Mouse (Mus musculus): ENCODE data around the gene Acvrl1. TPM values are rescaled to one million over a fixed set of nuclear protein-coding genes. Genes with fewer than 3 reads are reported as not detected.

Acvrl1 gene
- polyA plus RNA-seq, 1 experiment from 2014 or later, result 2.5 TPM

- Histone ChIP-seq H3K27me3 (replicated peaks; ENCODE audit: control insufficient read depth, insufficient read depth, low read length) (no peaks in the 10 kb centered on the region; the same call in 1 of the 2 replicates), H3K4me3 (ENCODE audit: low read depth, low read length) (no peak overlapping the region)
- 68% methylated on average over 5 of the region's 5 CpGs for WGBS
These were observed 36.0 kb downstream of the Acvrl1 start for GRCm38 (mm10) chr15:101164291-101164690.

GRCm38 (mm10) chr15:101165658-101166437 is 37.5 kb downstream of the Acvrl1 start:
- no peak for ATAC-seq (replicated peaks; ENCODE audit: low FRiP score)
- 46% methylated on average over 16 of the region's 16 CpGs for WGBS

More at GRCm38 (mm10) chr15:101164291-101164690, 36.0 kb downstream of the Acvrl1 start:
- DNase-seq (ENCODE audit: low spot score), result no peak
- Histone ChIP-seq H3K27ac (ENCODE audit: low read depth, low read length) (no peak overlapping the region), H3K9me3 (ENCODE audit: control insufficient read depth, low read length) (no peaks in the 10 kb centered on the region), H3K4me2 (no peak overlapping the region), H3K36me3 (ENCODE audit: control insufficient read depth, insufficient read depth, low read length) (no peaks in the 10 kb centered on the region), H3K9ac (ENCODE audit: low read depth, low read length) (no peak overlapping the region), H3K4me1 (replicated peaks; ENCODE audit: control insufficient read depth, insufficient read depth, low read length) (peaks cover 23% of the 10 kb centered on the region)
- ATAC-seq (replicated peaks; ENCODE audit: low FRiP score), result no peak

GRCm38 (mm10) chr15:101167553-101167952 is 39.2 kb downstream of the Acvrl1 start:
- WGBS, result 73% methylated on average over 11 of the region's 11 CpGs
- H3K27me3 ChIP-seq (replicated peaks; ENCODE audit: control insufficient read depth, insufficient read depth, low read length), result no peaks in the 10 kb centered on the region; the same call in 1 of the 2 replicates
- H3K9me3 ChIP-seq (ENCODE audit: control insufficient read depth, low read length), result no peaks in the 10 kb centered on the region
- ATAC-seq (replicated peaks; ENCODE audit: low FRiP score) (no peak), DNase-seq (ENCODE audit: low spot score) (no peak)
- no peak overlapping the region for H3K4me3 ChIP-seq (ENCODE audit: low read depth, low read length)
- no peaks in the 10 kb centered on the region for H3K36me3 ChIP-seq (ENCODE audit: control insufficient read depth, insufficient read depth, low read length)
- H3K4me2 ChIP-seq, result no peak overlapping the region
- H3K4me1 ChIP-seq (replicated peaks; ENCODE audit: control insufficient read depth, insufficient read depth, low read length), result peaks cover 33% of the 10 kb centered on the region
- no peak overlapping the region for H3K9ac ChIP-seq (ENCODE audit: low read depth, low read length)
- no peak overlapping the region for H3K27ac ChIP-seq (ENCODE audit: low read depth, low read length)

More at GRCm38 (mm10) chr15:101165658-101166437, 37.5 kb downstream of the Acvrl1 start:
- Histone ChIP-seq H3K4me3 (ENCODE audit: low read depth, low read length) (no peak overlapping the region), H3K27ac (ENCODE audit: low read depth, low read length) (no peak overlapping the region), H3K27me3 (replicated peaks; ENCODE audit: control insufficient read depth, insufficient read depth, low read length) (no peaks in the 10 kb centered on the region; the same call in 1 of the 2 replicates), H3K9ac (ENCODE audit: low read depth, low read length) (no peak overlapping the region), H3K4me2 (no peak overlapping the region), H3K4me1 (replicated peaks; ENCODE audit: control insufficient read depth, insufficient read depth, low read length) (peaks cover 34% of the 10 kb centered on the region), H3K36me3 (ENCODE audit: control insufficient read depth, insufficient read depth, low read length) (no peaks in the 10 kb centered on the region), H3K9me3 (ENCODE audit: control insufficient read depth, low read length) (no peaks in the 10 kb centered on the region)
- DNase-seq (ENCODE audit: low spot score), result no peak

- H3K4me1 ChIP-seq (replicated peaks; ENCODE audit: control insufficient read depth, insufficient read depth, low read length), result peaks cover 33% of the 10 kb centered on the region
- H3K27me3 ChIP-seq (replicated peaks; ENCODE audit: control insufficient read depth, insufficient read depth, low read length), result no peaks in the 10 kb centered on the region
- peak overlapping the region; percentile 0; the same call in 1 of the 2 replicates for H3K4me2 ChIP-seq
- WGBS, result 54% methylated on average over 5 of the region's 5 CpGs
- DNase-seq (ENCODE audit: low spot score) (no peak), ATAC-seq (replicated peaks; ENCODE audit: low FRiP score) (no peak)
- H3K36me3 ChIP-seq (ENCODE audit: control insufficient read depth, insufficient read depth, low read length), result no peaks in the 10 kb centered on the region
- H3K27ac ChIP-seq (ENCODE audit: low read depth, low read length), result 0 out of 2 replicates have a peak overlapping the region, but pooled peaks have one; percentile 13
- no peak overlapping the region for H3K4me3 ChIP-seq (ENCODE audit: low read depth, low read length)
- no peak overlapping the region for H3K9ac ChIP-seq (ENCODE audit: low read depth, low read length)
- no peaks in the 10 kb centered on the region for H3K9me3 ChIP-seq (ENCODE audit: control insufficient read depth, low read length)
These were observed 41.6 kb downstream of the Acvrl1 start for GRCm38 (mm10) chr15:101169910-101170309.

GRCm38 (mm10) chr15:101170413-101170980 is 42.2 kb downstream of the Acvrl1 start:
- H3K36me3 ChIP-seq (ENCODE audit: control insufficient read depth, insufficient read depth, low read length), result no peaks in the 10 kb centered on the region
- H3K27me3 ChIP-seq (replicated peaks; ENCODE audit: control insufficient read depth, insufficient read depth, low read length), result no peaks in the 10 kb centered on the region
- H3K9me3 ChIP-seq (ENCODE audit: control insufficient read depth, low read length), result no peaks in the 10 kb centered on the region
- DNase-seq (ENCODE audit: low spot score), result no peak
- H3K4me2 ChIP-seq, result no peak overlapping the region; the same call in 1 of the 2 replicates
- 56% methylated on average over 10 of the region's 10 CpGs for whole genome bisulfite sequencing
- H3K4me1 ChIP-seq (replicated peaks; ENCODE audit: control insufficient read depth, insufficient read depth, low read length), result peaks cover 39% of the 10 kb centered on the region
- ATAC-seq (replicated peaks; ENCODE audit: low FRiP score), result no peak
- peak overlapping the region; percentile 11; the same call in 1 of the 2 replicates for H3K27ac ChIP-seq (ENCODE audit: low read depth, low read length)
- H3K4me3 ChIP-seq (ENCODE audit: low read depth, low read length), result no peak overlapping the region
- H3K9ac ChIP-seq (ENCODE audit: low read depth, low read length), result no peak overlapping the region

- WGBS, result 75% methylated on average over 4 of the region's 4 CpGs
- no peaks in the 10 kb centered on the region for H3K27me3 ChIP-seq (replicated peaks; ENCODE audit: control insufficient read depth, insufficient read depth, low read length)
- peaks cover 44% of the 10 kb centered on the region for H3K4me1 ChIP-seq (replicated peaks; ENCODE audit: control insufficient read depth, insufficient read depth, low read length)
- ATAC-seq (replicated peaks; ENCODE audit: low FRiP score) (no peak), DNase-seq (ENCODE audit: low spot score) (no peak)
- no peaks in the 10 kb centered on the region for H3K9me3 ChIP-seq (ENCODE audit: control insufficient read depth, low read length)
- no peak overlapping the region for H3K4me3 ChIP-seq (ENCODE audit: low read depth, low read length)
- no peak overlapping the region for H3K9ac ChIP-seq (ENCODE audit: low read depth, low read length)
- H3K36me3 ChIP-seq (ENCODE audit: control insufficient read depth, insufficient read depth, low read length), result no peaks in the 10 kb centered on the region
- H3K4me2 ChIP-seq, result no peak overlapping the region
- no peak overlapping the region for H3K27ac ChIP-seq (ENCODE audit: low read depth, low read length)
These were observed 43.0 kb downstream of the Acvrl1 start for GRCm38 (mm10) chr15:101171272-101171671.

- Histone ChIP-seq H3K9me3 (ENCODE audit: control insufficient read depth, low read length) (no peaks in the 10 kb centered on the region), H3K4me2 (no peak overlapping the region), H3K36me3 (ENCODE audit: control insufficient read depth, insufficient read depth, low read length) (no peaks in the 10 kb centered on the region), H3K27me3 (replicated peaks; ENCODE audit: control insufficient read depth, insufficient read depth, low read length) (no peaks in the 10 kb centered on the region), H3K4me3 (ENCODE audit: low read depth, low read length) (no peak overlapping the region), H3K4me1 (replicated peaks; ENCODE audit: control insufficient read depth, insufficient read depth, low read length) (peaks cover 51% of the 10 kb centered on the region), H3K9ac (ENCODE audit: low read depth, low read length) (no peak overlapping the region), H3K27ac (ENCODE audit: low read depth, low read length) (no peak overlapping the region)
- 94% methylated on average over 2 of the region's 2 CpGs for WGBS
- DNase-seq (ENCODE audit: low spot score) (no peak), ATAC-seq (replicated peaks; ENCODE audit: low FRiP score) (no peak)
These were observed 43.7 kb downstream of the Acvrl1 start for GRCm38 (mm10) chr15:101172016-101172415.

- Histone ChIP-seq H3K4me1 (replicated peaks; ENCODE audit: control insufficient read depth, insufficient read depth, low read length) (peaks cover 67% of the 10 kb centered on the region), H3K4me2 (peak within 1 kb of the TSS; percentile 85), H3K9ac (ENCODE audit: low read depth, low read length) (peak within 1 kb of the TSS; percentile 85), H3K9me3 (ENCODE audit: control insufficient read depth, low read length) (no peaks in the 10 kb centered on the region), H3K27me3 (replicated peaks; ENCODE audit: control insufficient read depth, insufficient read depth, low read length) (no peaks in the 10 kb centered on the region), H3K4me3 (ENCODE audit: low read depth, low read length) (peak within 1 kb of the TSS; percentile 89), H3K27ac (ENCODE audit: low read depth, low read length) (peak within 1 kb of the TSS; percentile 76), H3K36me3 (ENCODE audit: control insufficient read depth, insufficient read depth, low read length) (no peaks in the 10 kb centered on the region)
- DNase-seq (ENCODE audit: low spot score), result peak; percentile 88
- under 1% methylated on average over 49 of the region's 87 CpGs for WGBS
- peak; percentile 89 for ATAC-seq (replicated peaks; ENCODE audit: low FRiP score)
These were observed 45.3 kb downstream of the Acvrl1 start, which contains the start of gene Acvr1b for GRCm38 (mm10) chr15:101173421-101174211. TSS of gene Acvr1b (plus strand) at chr15:101174067.

All from liver, embryonic 11.5 days (tissue).